Mouse (Mus musculus): ENCODE measurements at regions not wholly inside any gene's neighbourhood (a gene's known extent, or its start where the extent isn't known, plus 50 kb on each side); places are given as distances from the start of the nearest gene placed in this dataset.
A peak's percentile ranks its signal among the peaks of the same experiment; 100 is the strongest.

DNA sequence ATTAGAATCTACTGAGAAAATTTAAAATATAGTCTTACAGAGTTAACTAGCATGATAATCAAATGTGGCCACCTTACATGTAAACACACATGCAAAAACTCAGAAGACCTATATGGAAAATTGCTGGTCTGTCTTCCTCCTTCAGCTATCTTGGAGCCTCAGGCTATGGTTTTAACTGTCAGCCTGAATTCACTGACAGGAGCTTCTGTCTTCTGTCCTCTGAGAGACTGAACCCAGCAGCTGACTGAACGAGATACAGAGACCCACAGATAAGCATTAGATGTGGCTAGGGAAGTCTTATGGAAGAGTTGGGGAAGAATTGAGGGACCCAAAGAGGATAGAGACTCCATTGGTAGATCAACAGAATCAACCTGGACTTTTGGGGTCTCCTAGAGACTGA, 360.0 kb upstream of the Meox2 start:
- Histone ChIP-seq H3K27me3 (no peaks in the 10 kb centered on the region), H3K4me2 (replicated peaks) (no peak overlapping the region), H3K27ac (no peak overlapping the region), H3K4me3 (no peak overlapping the region), H3K4me1 (no peaks in the 10 kb centered on the region), H3K36me3 (no peaks in the 10 kb centered on the region), H3K9ac (no peak overlapping the region), H3K9me3 (replicated peaks) (no peaks in the 10 kb centered on the region)
- WGBS: 77% methylated on average over 1 of the region's 1 CpGs
- no peak for ATAC-seq (ENCODE audit: low FRiP score)

DNA sequence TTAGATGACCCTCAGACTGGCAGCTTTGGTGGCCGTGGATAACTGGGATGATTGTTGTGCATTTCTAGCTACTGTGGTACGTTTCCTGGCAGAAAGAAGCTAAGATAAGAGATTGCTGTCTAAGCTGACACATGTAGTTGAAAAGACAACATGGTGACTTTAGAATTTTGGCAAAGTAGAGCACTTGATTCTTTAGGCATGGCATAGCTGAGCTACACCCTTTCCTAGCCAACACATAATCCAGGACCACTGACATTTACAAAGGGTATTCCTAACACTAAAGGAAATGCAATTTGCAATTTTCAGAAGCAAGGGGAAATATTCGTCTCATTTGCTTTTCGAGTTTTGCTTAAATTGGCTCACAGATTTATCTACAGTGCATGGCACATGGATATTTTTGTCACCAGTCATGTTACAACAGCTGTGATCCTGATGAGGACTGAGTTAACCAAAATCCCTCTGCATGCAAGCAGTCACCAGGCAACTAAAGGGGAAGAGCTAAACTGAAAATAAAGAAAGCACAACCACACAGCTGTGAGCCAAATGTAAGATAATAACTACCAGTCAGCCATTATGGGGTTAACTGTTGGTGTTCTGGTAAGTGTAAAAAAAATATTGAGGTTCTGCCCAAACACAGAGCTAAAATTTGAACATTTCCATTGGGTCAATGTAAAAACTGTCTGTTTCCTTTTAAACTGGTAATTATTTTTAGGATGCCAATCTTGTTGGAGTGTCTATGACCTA, 342.9 kb upstream of the Meox2 start:
- no peaks in the 10 kb centered on the region for H3K27me3 ChIP-seq
- H3K9ac ChIP-seq: no peak overlapping the region
- no peaks in the 10 kb centered on the region for H3K9me3 ChIP-seq (replicated peaks)
- ATAC-seq (ENCODE audit: low FRiP score): no peak
- H3K4me3 ChIP-seq: no peak overlapping the region
- H3K4me2 ChIP-seq (replicated peaks): no peak overlapping the region
- H3K4me1 ChIP-seq: no peaks in the 10 kb centered on the region
- WGBS: 81% methylated on average over 4 of the region's 4 CpGs
- H3K36me3 ChIP-seq: no peaks in the 10 kb centered on the region
- no peak overlapping the region for H3K27ac ChIP-seq

DNA sequence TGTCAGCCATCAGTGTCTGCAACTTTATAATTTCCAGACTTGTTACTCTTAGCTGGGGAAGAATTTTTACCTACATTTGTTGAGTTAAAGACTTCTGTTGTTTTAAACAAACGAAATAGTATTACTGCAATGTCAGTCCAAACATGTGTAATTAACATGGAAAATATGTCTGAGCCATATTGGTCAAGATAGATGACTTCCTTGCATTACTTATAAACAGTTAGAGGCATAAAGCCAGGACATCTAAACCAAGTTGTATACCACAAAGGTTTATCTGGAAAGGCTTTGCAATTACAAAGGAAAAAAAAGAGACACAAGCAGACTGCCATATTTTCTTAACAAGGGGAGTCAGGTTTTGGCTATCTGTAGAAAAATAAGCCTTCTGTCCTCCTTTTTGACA, 342.2 kb upstream of the Meox2 start:
- Histone ChIP-seq H3K27ac (no peak overlapping the region), H3K27me3 (no peaks in the 10 kb centered on the region), H3K4me1 (no peaks in the 10 kb centered on the region), H3K4me3 (no peak overlapping the region), H3K9ac (no peak overlapping the region), H3K9me3 (replicated peaks) (no peaks in the 10 kb centered on the region), H3K36me3 (no peaks in the 10 kb centered on the region), H3K4me2 (replicated peaks) (no peak overlapping the region)
- ATAC-seq (ENCODE audit: low FRiP score): no peak
- 48% methylated on average over 1 of the region's 1 CpGs for WGBS

DNA sequence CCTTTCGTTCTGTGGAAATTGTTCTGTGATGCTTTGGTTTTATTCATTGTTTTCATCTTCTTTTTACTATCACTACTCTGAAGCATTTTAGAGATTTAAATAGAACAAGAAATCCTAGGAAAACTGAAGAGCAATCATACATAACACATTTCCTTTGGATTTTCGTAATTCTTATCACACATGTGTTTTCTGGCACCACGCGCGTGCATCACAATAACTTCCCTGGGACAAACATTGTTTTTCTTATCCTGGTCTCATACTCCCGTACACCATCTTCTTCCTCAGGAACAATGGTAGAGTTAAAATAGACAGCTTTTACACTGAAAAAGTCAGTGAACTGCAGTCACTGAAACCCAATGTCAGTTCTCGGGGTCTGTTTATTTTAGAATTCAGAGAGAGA, 327.6 kb upstream of the Meox2 start:
- no peak for ATAC-seq (ENCODE audit: low FRiP score)
- 86% methylated on average over 7 of the region's 7 CpGs for WGBS
- no peaks in the 10 kb centered on the region for H3K36me3 ChIP-seq

DNA sequence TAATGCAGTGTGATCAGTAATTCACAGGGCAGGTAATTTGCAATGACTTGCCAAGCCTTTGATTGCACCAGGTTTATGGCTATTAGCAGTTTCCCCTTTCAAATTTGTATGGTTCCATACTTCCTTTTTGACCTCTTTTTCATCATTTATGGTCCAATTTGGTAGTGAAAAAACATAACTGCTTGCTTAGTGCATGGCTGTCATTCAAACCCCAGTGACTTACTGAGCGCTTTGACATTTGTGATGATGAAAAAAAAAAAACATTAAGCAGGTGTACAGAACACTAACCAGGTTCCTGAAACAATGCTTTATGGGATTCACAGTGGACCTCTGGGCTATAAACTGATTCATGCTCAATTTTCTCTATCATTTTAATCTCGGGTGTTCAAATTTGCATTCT, 317.5 kb upstream of the Meox2 start:
- H3K4me1 ChIP-seq: no peaks in the 10 kb centered on the region
- 87% methylated on average over 2 of the region's 2 CpGs for WGBS
- H3K27me3 ChIP-seq: no peaks in the 10 kb centered on the region
- ATAC-seq (ENCODE audit: low FRiP score): no peak
- H3K4me2 ChIP-seq (replicated peaks): no peak overlapping the region
- no peak overlapping the region for H3K9ac ChIP-seq
- H3K27ac ChIP-seq: no peak overlapping the region
- H3K9me3 ChIP-seq (replicated peaks): no peaks in the 10 kb centered on the region
- H3K36me3 ChIP-seq: no peaks in the 10 kb centered on the region
- H3K4me3 ChIP-seq: no peak overlapping the region

More for the DNA sequence above, 327.6 kb upstream of the Meox2 start:
- Histone ChIP-seq H3K4me3 (no peak overlapping the region), H3K4me2 (replicated peaks) (no peak overlapping the region), H3K9me3 (replicated peaks) (no peaks in the 10 kb centered on the region), H3K27me3 (no peaks in the 10 kb centered on the region), H3K27ac (no peak overlapping the region), H3K4me1 (no peaks in the 10 kb centered on the region), H3K9ac (no peak overlapping the region)

DNA sequence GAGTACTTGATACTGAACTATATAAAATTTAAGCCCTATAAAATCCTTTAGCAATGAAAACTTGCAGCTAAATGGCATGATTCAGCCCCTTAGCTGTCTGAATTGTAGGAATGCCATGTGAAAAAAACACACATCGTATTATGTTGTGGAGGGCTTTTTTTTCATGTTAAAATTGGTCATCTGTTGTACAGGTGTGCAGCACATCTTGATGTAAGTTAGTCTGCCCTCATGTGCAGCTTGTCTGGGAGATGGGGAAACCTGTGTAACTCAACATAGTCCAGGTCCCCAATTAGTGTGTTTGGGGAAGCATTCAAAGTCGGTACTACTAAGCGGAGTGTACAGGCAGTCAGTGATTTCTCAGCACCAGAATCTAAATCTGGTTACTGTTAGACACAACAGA, 316.9 kb upstream of the Meox2 start:
- ATAC-seq (ENCODE audit: low FRiP score): no peak
- Histone ChIP-seq H3K4me2 (replicated peaks) (no peak overlapping the region), H3K9ac (no peak overlapping the region), H3K27ac (no peak overlapping the region), H3K4me3 (no peak overlapping the region), H3K9me3 (replicated peaks) (no peaks in the 10 kb centered on the region), H3K36me3 (no peaks in the 10 kb centered on the region), H3K4me1 (no peaks in the 10 kb centered on the region), H3K27me3 (no peaks in the 10 kb centered on the region)
- 92% methylated on average over 3 of the region's 3 CpGs for WGBS

DNA sequence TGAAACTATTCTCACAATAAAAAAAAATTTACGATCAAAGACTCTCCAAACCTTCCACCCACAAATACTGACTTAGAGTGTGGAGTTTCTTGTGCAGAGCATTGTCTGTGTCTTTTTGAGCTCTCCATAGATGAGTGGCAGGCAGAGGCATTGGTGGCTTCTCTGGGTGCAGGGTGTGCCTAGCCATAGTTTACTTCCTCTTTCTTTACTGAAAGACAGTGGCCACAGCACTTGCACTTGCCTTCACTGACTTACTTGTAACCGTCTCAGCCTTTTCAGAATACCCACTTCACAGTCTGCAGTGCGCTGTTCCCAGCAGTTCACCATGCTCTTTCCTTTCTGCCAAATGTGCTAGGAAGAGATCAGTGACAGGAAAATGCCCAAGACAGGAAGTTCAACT, 316.1 kb upstream of the Meox2 start:
- H3K4me1 ChIP-seq: no peaks in the 10 kb centered on the region
- no peak overlapping the region for H3K27ac ChIP-seq
- no peak for ATAC-seq (ENCODE audit: low FRiP score)

DNA sequence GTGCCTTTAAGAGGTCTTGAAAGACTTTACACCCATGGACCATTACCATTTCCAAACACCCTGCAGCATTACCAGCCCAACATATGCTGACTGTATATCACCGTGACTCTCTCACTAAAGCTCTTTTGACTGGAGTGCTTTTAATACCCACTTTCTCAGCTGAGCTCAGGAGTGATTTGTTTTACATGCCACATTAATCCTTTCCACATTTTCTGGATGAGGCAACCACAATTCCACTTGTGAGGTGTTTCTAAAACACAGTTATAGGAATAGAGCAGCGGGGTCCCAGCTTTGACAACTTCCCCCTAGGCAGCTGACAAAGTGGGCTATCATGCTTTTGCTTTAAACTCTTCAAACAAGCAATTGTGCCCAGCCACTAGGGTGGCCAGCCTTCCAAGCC, 314.5 kb upstream of the Meox2 start:
- H3K4me1 ChIP-seq: no peaks in the 10 kb centered on the region
- ATAC-seq (ENCODE audit: low FRiP score): peak; percentile 29; the same call in 1 of the 2 replicates

More for the DNA sequence above, 316.1 kb upstream of the Meox2 start:
- no peaks in the 10 kb centered on the region for H3K36me3 ChIP-seq
- no peak overlapping the region for H3K9ac ChIP-seq
- WGBS: 84% methylated on average over 3 of the region's 3 CpGs
- H3K27me3 ChIP-seq: no peaks in the 10 kb centered on the region
- no peaks in the 10 kb centered on the region for H3K9me3 ChIP-seq (replicated peaks)
- no peak overlapping the region for H3K4me2 ChIP-seq (replicated peaks)
- no peak overlapping the region for H3K4me3 ChIP-seq

DNA sequence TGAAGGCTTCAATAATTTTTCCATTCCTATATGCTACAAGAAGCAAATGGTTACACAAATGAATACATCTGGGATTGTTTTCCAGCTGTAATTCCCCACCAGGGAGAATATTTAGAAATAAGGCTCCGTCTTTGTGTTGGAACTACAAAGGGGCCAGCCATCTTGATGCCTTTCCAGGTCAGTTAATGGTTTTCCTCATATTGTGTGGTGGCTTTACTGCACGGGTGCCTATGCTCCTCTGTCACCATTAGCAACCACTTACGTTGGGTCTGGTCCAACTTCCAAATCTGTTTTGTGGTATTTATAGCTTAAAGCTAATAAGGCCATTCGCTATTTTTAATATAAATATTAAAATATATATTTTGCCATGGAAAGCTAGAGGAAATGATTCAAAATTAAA, 312.1 kb upstream of the Meox2 start:
- no peaks in the 10 kb centered on the region for H3K9me3 ChIP-seq (replicated peaks)
- no peak overlapping the region for H3K9ac ChIP-seq
- H3K27me3 ChIP-seq: no peaks in the 10 kb centered on the region
- H3K4me1 ChIP-seq: no peaks in the 10 kb centered on the region
- ATAC-seq (ENCODE audit: low FRiP score): no peak
- H3K4me2 ChIP-seq (replicated peaks): no peak overlapping the region
- no peak overlapping the region for H3K27ac ChIP-seq
- no peaks in the 10 kb centered on the region for H3K36me3 ChIP-seq
- WGBS: 71% methylated on average over 4 of the region's 4 CpGs
- H3K4me3 ChIP-seq: no peak overlapping the region

More for the DNA sequence above, 314.5 kb upstream of the Meox2 start:
- Histone ChIP-seq H3K9me3 (replicated peaks) (no peaks in the 10 kb centered on the region), H3K27me3 (no peaks in the 10 kb centered on the region), H3K4me3 (no peak overlapping the region), H3K9ac (no peak overlapping the region), H3K27ac (no peak overlapping the region), H3K36me3 (no peaks in the 10 kb centered on the region), H3K4me2 (replicated peaks) (no peak overlapping the region)
- 35% methylated on average over 2 of the region's 2 CpGs for WGBS

DNA sequence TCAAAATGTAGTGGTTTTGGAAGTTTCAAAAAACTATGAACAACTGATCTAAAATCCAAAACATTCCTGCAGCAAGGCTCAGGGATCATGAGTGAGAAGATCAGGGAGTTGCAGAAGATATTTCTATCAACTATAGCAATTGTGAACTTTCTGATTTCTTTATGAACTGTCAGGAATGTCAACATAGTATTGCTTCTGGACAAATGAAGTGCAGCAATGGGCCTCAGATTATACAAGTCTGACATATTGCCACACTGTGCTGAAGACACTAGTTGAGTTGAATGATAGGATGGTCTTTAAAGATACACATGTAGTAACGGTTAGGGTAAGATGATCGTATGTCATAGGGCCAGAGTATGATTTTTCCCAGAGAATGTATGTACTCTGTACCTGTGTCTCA, 290.4 kb upstream of the Meox2 start:
- H3K9me3 ChIP-seq (replicated peaks): no peaks in the 10 kb centered on the region
- no peaks in the 10 kb centered on the region for H3K36me3 ChIP-seq
- H3K27me3 ChIP-seq: no peaks in the 10 kb centered on the region
- H3K4me3 ChIP-seq: no peak overlapping the region
- no peak for ATAC-seq (ENCODE audit: low FRiP score)
- no peak overlapping the region for H3K9ac ChIP-seq
- WGBS: 95% methylated on average over 2 of the region's 2 CpGs
- H3K4me2 ChIP-seq (replicated peaks): no peak overlapping the region
- H3K27ac ChIP-seq: no peak overlapping the region
- H3K4me1 ChIP-seq: no peaks in the 10 kb centered on the region

DNA sequence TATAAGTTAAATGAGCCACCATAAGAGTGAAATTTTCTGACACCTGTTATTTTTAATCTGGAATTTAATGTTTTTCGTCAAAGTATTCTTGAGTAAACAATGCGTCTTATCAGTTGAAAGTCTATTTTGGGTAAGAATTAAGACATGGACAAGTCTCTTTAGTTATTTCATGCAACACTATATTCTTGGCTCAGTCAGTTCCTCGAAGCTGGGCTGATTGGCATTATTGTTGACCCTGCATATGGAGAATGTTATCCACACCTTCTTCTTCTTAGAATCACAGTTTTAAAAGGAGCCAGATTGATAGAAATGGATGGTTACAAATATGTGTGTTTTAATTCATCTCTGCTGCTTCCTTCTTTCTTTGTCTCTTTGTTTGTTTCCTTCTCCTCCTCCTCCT, 289.5 kb upstream of the Meox2 start:
- Histone ChIP-seq H3K4me2 (replicated peaks) (no peak overlapping the region), H3K9me3 (replicated peaks) (no peaks in the 10 kb centered on the region), H3K27ac (no peak overlapping the region), H3K9ac (no peak overlapping the region), H3K4me1 (no peaks in the 10 kb centered on the region), H3K36me3 (no peaks in the 10 kb centered on the region), H3K4me3 (no peak overlapping the region), H3K27me3 (no peaks in the 10 kb centered on the region)
- WGBS: 85% methylated on average over 3 of the region's 3 CpGs
- no peak for ATAC-seq (ENCODE audit: low FRiP score)

DNA sequence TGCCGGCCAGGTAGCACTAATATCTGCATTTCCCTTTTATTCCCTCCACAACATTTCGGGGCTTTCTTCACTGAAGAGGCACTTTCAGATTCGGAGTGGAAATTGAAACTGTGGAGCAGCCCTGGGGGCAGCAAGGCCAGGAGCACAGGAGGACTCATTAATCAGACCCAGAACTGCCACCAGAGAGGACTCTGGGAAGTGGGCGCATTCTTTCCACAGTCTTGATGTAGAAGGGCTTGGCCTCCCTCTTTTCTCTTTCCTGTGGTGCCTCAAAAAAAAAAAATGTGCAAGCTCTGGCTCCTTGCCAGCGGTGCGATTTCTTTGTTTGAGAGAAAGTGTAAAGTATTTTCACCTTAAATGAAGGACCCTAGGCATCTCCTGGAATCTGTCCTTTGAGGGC, 281.6 kb upstream of the Meox2 start:
- H3K4me1 ChIP-seq: no peaks in the 10 kb centered on the region
- H3K4me2 ChIP-seq (replicated peaks): no peak overlapping the region
- ATAC-seq (ENCODE audit: low FRiP score): no peak
- no peak overlapping the region for H3K9ac ChIP-seq
- no peak overlapping the region for H3K4me3 ChIP-seq
- H3K9me3 ChIP-seq (replicated peaks): no peaks in the 10 kb centered on the region
- 72% methylated on average over 6 of the region's 6 CpGs for WGBS
- H3K27ac ChIP-seq: no peak overlapping the region
- H3K27me3 ChIP-seq: no peaks in the 10 kb centered on the region
- H3K36me3 ChIP-seq: no peaks in the 10 kb centered on the region

DNA sequence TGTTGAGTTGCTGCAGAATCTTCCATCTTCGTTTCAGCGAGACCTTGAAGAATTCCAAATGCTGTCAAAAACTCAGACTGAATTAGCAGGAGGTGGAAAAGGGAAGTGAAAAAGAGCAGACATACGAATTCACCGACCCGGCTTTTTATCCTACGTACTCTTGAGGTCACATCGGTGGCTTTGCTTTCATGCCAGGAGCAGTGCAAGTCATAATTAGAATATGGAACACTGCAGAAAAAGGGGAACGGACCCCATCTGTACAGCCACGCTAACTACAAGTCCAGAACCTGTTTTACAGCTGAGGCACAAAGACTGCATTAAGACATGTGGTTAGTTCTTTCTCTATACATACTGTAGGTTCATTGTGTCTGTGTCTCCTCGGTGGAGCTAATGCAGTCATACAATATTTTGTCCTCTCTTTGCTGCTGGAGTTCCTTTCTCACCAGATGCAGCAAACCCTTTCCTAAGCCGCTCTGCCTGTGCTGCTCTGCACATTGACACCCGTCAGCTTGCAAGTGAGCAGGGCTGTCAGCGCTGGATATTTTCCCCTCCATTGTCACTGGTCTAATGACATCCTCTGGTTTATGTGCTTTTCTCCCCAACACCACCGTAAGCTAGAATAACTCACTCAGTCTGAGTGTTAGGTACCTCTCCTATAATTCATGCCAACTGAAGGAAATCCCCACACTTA, 276.9 kb upstream of the Meox2 start:
- Histone ChIP-seq H3K27me3 (no peaks in the 10 kb centered on the region), H3K9me3 (replicated peaks) (no peaks in the 10 kb centered on the region), H3K4me1 (no peaks in the 10 kb centered on the region), H3K36me3 (no peaks in the 10 kb centered on the region), H3K9ac (no peak overlapping the region), H3K4me2 (replicated peaks) (no peak overlapping the region), H3K4me3 (no peak overlapping the region), H3K27ac (no peak overlapping the region)
- WGBS: 74% methylated on average over 14 of the region's 14 CpGs
- no peak for ATAC-seq (ENCODE audit: low FRiP score)

Measured in hindbrain, embryonic 12.5 days (tissue).